Mouse (Mus musculus): ENCODE measurements around the gene Disp3.

GRCm38 (mm10) chr4:148328237-148328636, 40.5 kb upstream of the Disp3 start:
- no peak for TF ChIP-seq POLR2A (IDR thresholded peaks at IDR 0.05; ENCODE audit: low read depth, low read length)
- TF ChIP-seq CTCF (conservative IDR thresholded peaks at IDR 0.05; ENCODE audit: insufficient read depth, insufficient read length, low read depth, low read length) = no peak
